ENCODE assay signal across 21 mouse cellular contexts in genomic region chr3:30076522-30076921, GRCm38 (mm10).
DNase-seq lines count a peak whose midpoint lies in the region; ATAC-seq and TF ChIP-seq lines count a peak whose summit lies in the region.
"Had no signal": no experiment of that assay in that cellular context is flagged by ENCODE, and none has a peak within 500 bp of the region (broad histone marks: within the 10 kb centered on the region; RNA-seq: fewer than 3 reads in every experiment).

No protein-coding gene starts in this region.

- H3K9me3 ChIP-seq in kidney, embryonic 16.5 days (ENCODE audit: low read length): no peaks in the 10 kb centered on the region
- no peaks in the 10 kb centered on the region for H3K9me3 ChIP-seq in lung, embryonic 16.5 days (ENCODE audit: control insufficient read depth, low read length)
- H3K9me3 ChIP-seq: embryonic facial prominence, embryonic 10.5 days; forebrain, embryonic 13.5 days; heart, embryonic 13.5 days; hindbrain, embryonic 12.5 days had no signal

- WGBS in kidney, embryonic 16.5 days: 82% methylated on average over 7 of the region's 7 CpGs
- WGBS in lung, embryonic 16.5 days: 70% methylated on average over 7 of the region's 7 CpGs
- WGBS in lung, adult 2 months: 55% methylated on average over 7 of the region's 7 CpGs

- ATAC-seq in kidney, embryonic 16.5 days (ENCODE audit: low FRiP score, low TSS enrichment): no peak
- ATAC-seq in lung, embryonic 16.5 days (ENCODE audit: low read depth): peak; percentile 62
- ATAC-seq: CD4-positive, CD25-positive, alpha-beta regulatory T cell, adult 4 months; forebrain, embryonic 13.5 days; forebrain, postnatal 0 days; hindbrain, embryonic 16.5 days had no signal

- peaks cover 17% of the 10 kb centered on the region for H3K4me1 ChIP-seq in kidney, embryonic 16.5 days (ENCODE audit: insufficient read depth, low read length)
- H3K4me1 ChIP-seq in lung, embryonic 16.5 days (replicated peaks; ENCODE audit: control insufficient read depth, insufficient read depth, low read length): peaks cover 12% of the 10 kb centered on the region
- no peaks in the 10 kb centered on the region for H3K4me1 ChIP-seq in lung, adult 2 months (ENCODE audit: control insufficient read depth, insufficient read depth, low read length)
- H3K4me1 ChIP-seq: hindbrain, embryonic 12.5 days had no signal

- H3K4me2 ChIP-seq in kidney, embryonic 16.5 days (replicated peaks; ENCODE audit: low read depth, low read length): no peak overlapping the region
- H3K4me2 ChIP-seq in lung, embryonic 16.5 days (ENCODE audit: low read depth, low read length): no peak overlapping the region
- H3K4me2 ChIP-seq: forebrain, embryonic 13.5 days; heart, embryonic 13.5 days; hindbrain, embryonic 12.5 days had no signal

- H3K27ac ChIP-seq in kidney, embryonic 16.5 days (ENCODE audit: low read length): no peak overlapping the region
- no peak overlapping the region for H3K27ac ChIP-seq in lung, embryonic 16.5 days (ENCODE audit: low read length)
- H3K27ac ChIP-seq: embryonic facial prominence, embryonic 10.5 days; forebrain, embryonic 13.5 days; heart, embryonic 13.5 days; hindbrain, embryonic 12.5 days had no signal

- no peaks in the 10 kb centered on the region for H3K27me3 ChIP-seq in kidney, embryonic 16.5 days (ENCODE audit: insufficient read depth, low read length)
- no peaks in the 10 kb centered on the region for H3K27me3 ChIP-seq in lung, embryonic 16.5 days (ENCODE audit: control insufficient read depth, insufficient read depth, low read depth, low read length)
- H3K27me3 ChIP-seq: forebrain, embryonic 13.5 days; heart, embryonic 13.5 days; hindbrain, embryonic 12.5 days had no signal

- TF ChIP-seq POLR2A in lung, adult 2 months (IDR thresholded peaks at IDR 0.05; ENCODE audit: borderline replicate concordance, extremely low read depth, low read depth, low read length): no peak

- no peak overlapping the region for H3K9ac ChIP-seq in kidney, embryonic 16.5 days (replicated peaks; ENCODE audit: low read length)
- H3K9ac ChIP-seq in lung, embryonic 16.5 days (ENCODE audit: low read length): no peak overlapping the region
- H3K9ac ChIP-seq: forebrain, embryonic 13.5 days; forebrain, postnatal 0 days; heart, embryonic 13.5 days; hindbrain, embryonic 12.5 days had no signal

- peak; percentile 11 for DNase-seq in adrenal gland, adult 2 months
- DNase-seq in adrenal gland, adult 8-10 months: no peak
- DNase-seq in heart, adult 11 months: peak; percentile 88
- no peak for DNase-seq in heart, postnatal 36 days
- DNase-seq in kidney, postnatal 10 days: peak; percentile 38
- no peak for DNase-seq in lung, adult 2 months
- DNase-seq: B cell, adult 2 months; cerebellum, adult 2 months; cerebellum, postnatal 10 days; forebrain, postnatal 0 days; gastrocnemius, postnatal 25 days; heart, postnatal 4 days had no signal

- no peaks in the 10 kb centered on the region for H3K36me3 ChIP-seq in kidney, embryonic 16.5 days (ENCODE audit: insufficient read depth, low read length)
- no peaks in the 10 kb centered on the region for H3K36me3 ChIP-seq in lung, embryonic 16.5 days (ENCODE audit: control insufficient read depth, insufficient read depth, low read length)
- H3K36me3 ChIP-seq: embryonic facial prominence, embryonic 10.5 days; G1E; heart, embryonic 13.5 days; hindbrain, embryonic 12.5 days had no signal

- no peak for TF ChIP-seq CTCF in lung, adult 2 months (IDR thresholded peaks at IDR 0.05; ENCODE audit: insufficient read depth, low read length)

- intact Hi-C loops in heart, postnatal 36 days (cut with DNase I): no loop called here

- no peak overlapping the region for H3K4me3 ChIP-seq in kidney, embryonic 16.5 days (ENCODE audit: low read length)
- H3K4me3 ChIP-seq in lung, embryonic 16.5 days (ENCODE audit: low read length): no peak overlapping the region
- H3K4me3 ChIP-seq in lung, adult 2 months (replicated peaks; ENCODE audit: extremely low read depth, low read depth, low read length): no peak overlapping the region
- H3K4me3 ChIP-seq: embryonic facial prominence, embryonic 10.5 days; forebrain, embryonic 13.5 days; heart, embryonic 13.5 days; hindbrain, embryonic 12.5 days had no signal

Comparison
In these comparisons a context has a peak if more than half of its experiments do, and no peak if none do; other contexts are left out.
1. DNase-seq: peak in adrenal gland, adult 2 months (single experiment), heart, adult 11 months (single experiment) and kidney, postnatal 10 days (single experiment); none in adrenal gland, adult 8-10 months (single experiment), heart, postnatal 36 days (0 of 2) and lung, adult 2 months (single experiment).